Mouse (Mus musculus) heart, adult 8-10 months (tissue): ENCODE data around the gene Tnni3k. TPM values are rescaled to one million over a fixed set of nuclear protein-coding genes. Genes with fewer than 3 reads are reported as not detected.

Experiments
- DNase-seq: peaks from one replicate; pipeline ENCODE4 v3.0.0; 2022; ENCODE audit warnings: low spot score
- total RNA-seq, 4 experiments: library from RNA; stranded (reverse); gene quantifications; 2 replicates each; pipeline ENCODE4 v1.2.4; 2022

Tnni3k gene
- 10 to 100 TPM; 76.5 to 95.0 (median 90.9) TPM for total RNA-seq

DNA sequence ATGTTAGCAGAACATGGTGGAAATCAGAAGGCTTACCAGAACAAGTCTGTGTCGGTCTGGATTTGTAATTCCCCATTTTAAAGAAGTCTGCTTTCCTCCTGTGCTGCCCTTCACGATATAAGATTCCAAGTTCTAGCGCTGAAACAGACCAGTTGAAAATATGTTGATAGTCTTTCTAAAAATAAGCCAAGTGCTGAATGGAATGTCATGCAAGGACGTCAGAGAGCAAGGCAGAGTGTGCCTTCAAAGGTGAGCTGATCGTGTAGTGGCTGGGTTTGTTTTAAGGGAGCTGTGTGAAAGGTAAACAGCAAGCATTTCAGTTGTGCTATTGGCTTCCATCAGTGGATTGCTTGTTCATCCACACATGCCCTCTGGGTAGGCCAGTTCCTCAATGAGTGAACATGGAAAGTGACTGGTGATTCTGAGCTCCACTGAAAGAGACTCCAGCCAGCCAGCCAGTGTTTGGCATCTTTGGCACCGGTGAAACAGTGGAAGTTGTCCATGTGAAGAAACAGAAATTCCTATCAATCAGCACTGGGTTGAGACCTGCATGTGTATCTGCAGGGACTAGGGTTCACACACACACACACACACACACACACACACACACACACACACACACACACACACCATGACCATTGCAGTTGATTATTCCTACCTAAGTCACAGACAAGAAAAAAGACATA is at the start of gene Tnni3k:
Gene Tnni3k, minus strand, starts transcription at position 177 of the 686 bp plus-strand sequence.
- peak; percentile 23 for DNase-seq

DNA sequence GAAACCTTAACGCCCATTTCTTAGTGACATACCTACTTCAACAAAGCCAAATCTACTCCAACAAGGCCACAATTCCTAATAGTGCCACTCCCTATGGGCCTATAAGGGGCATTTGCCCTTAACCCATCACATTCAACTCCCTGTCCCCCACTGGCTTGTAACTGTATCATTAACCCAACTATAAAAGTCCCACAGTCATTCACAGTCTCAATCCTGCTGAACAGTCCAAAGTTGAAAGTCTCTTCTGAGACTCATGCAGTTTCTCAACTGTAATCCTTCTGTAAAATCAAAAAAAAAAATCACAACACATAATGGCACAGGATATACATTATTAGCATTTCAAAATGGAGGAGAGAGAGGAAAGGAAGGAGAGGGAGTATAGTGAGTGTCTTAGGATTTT is 44.1 kb upstream of the Tnni3k start:
- DNase-seq: no peak

DNA sequence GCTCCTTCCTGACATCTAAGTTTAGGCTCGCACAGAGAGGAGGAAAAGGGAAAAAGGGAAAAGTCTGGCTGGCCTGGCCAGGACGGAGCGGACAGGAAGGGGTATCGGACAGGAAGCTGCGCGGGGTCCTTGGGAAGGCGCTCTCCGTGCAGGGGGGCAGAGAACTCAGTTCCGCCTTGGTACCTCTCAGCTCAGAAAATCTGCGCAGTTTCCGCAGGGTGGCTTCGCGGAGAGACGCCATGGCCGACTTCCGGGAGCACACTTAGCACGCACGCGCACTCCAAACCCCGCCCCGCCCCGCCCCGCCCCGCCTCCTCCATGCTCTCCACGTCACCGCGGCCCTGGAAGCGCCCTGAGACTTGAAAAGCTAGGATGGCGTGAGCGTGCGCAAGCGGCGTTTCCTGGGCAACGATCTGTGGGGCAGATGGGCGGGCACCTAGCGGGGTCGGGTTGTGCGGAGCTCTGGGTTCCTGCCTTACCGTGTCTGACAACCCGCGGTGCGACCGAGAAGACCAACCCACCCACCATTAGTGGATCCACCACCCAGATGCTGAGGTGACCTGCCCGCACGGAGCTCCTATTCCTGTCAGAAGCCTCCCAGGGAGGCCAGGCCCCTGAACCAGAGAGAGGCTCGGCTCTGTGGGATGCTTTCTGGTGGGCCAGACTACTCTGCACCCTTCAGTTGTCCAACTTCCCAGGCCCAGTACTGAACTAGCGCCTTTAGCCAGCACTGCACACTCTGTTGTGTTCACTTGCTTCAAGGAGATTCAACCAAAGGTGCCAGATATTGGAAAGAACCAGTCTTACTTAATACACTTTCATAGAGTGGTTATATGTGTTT is 38.1 kb upstream of the Tnni3k start, which contains the start of the genes Fpgt and Lrriq3:
Gene Fpgt, minus strand, starts transcription at position 288 of the 841 bp plus-strand sequence.
Gene Lrriq3, plus strand, starts transcription at position 319 of the 841 bp plus-strand sequence.
- DNase-seq: peak; percentile 87

DNA sequence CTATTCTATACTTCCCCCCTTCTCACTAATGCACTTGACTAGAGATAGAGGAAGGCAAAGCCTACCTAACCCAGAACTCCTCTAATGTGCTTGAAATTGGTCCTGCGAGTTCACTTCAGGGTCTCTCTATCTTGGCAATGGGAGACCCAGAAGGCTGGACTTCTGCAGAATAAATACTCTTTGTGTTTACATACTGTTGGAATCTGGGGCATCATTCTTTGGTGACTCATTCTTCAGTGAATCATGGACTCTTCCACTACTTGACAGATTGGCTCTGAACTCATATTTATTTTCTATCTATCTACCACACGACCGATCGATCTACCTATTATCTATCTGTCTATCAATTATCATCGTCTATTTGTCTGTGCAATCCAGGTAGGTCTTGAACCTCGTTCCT is 36.9 kb upstream of the Tnni3k start:
- DNase-seq: no peak

DNA sequence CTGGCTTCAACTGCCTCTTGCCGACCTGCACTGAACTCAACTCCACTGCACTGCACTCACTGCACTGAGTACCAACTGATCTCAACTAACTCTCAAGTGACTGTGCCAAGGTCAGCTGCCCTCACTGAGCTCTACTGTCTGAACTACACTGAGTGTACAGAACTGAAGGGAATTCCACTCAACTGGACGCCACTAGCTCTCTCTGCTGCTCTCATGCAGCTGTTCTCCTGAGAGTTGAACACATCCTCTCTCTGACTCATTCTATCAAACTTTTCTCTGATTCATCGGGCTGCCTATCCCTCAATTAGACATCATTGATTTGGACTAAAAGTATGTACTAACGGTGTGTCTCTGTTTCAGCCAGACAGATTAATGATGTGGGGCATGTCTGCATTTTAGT is 22.7 kb upstream of the Tnni3k start:
- DNase-seq: no peak

DNA sequence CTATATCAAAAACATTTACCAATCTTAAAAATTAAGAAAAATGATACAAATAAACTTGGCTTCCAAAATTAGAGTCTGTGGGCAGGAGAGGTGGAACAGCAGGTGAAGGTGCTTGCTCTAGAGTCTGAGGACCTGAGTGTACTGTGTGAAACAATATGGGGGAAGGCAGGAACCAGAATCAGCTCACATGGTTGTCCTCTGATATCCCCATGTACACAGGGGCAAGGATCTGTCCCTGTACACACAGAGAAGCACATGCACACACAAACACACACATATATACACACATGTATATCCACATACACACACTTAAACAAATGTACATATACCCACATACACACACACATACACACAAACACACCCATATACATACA is 4.2 kb upstream of the Tnni3k start:
- no peak for DNase-seq

DNA sequence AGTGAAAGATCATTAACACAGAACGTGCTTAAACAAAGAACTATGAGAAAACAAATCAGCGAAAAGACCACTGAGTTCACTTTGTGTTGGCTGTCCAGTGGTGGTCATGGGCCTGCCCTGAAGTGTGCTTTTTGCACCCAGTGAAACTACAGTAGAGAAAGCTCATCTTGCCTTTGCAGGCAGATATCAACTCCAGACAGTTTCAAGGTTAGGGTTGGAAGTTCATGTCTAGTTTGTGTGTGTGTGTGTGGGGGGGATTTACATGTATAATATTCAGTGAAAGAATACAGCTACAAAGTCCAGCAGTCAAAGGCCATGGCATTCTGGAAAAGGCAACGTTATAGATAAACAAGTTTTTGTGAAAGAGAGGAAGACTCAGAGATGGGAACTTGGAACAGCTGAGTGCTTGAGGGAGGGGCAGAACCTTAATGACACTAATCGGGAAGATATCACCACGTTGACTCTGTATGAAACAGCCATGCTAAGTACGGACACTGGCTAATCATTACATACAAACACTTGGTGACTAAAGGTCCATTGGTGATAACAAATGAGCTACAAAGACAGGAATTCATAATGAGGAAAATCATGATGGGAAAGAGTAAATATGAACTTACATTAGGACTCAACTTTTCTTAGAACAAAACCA is 3.7 kb upstream of the Tnni3k start:
- DNase-seq: no peak

DNA sequence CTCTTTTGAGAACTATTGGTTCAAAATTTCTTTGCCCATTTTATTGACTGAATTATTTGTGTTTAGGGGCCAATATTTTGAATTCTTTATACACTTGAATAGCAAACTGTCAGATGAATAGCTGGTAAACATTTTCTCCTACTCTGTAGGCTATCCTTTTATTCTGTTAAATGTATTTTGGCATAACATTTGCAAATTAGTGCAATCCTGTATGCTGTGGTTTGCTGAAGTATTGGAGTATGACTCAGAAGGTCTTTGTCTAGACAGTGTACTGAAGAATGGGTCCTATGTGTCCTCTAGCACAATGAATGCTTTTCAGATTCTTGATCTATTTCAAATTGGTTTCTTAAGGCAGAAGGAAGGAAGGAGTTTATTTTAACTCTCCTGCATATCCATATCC is 2.4 kb upstream of the Tnni3k start:
- no peak for DNase-seq

DNA sequence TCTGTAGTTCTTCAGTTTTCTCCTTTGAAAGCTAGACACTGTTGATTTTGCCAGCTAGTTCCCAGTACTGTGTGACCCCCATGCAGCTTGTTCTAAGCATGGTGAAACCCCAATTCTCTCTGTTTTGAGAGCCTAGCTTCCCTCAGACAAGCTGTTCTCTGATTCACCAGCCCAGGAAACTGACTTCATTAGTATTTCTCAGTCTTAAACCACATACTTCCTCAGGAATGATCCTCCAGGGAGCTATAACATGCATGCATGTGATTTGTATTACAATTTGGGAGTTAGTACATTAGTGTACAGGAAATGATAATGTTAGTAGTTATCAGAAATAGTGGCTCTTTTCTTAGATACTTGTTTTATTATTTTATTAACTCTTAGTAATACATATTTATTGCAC is 1.4 kb upstream of the Tnni3k start:
- no peak for DNase-seq

DNA sequence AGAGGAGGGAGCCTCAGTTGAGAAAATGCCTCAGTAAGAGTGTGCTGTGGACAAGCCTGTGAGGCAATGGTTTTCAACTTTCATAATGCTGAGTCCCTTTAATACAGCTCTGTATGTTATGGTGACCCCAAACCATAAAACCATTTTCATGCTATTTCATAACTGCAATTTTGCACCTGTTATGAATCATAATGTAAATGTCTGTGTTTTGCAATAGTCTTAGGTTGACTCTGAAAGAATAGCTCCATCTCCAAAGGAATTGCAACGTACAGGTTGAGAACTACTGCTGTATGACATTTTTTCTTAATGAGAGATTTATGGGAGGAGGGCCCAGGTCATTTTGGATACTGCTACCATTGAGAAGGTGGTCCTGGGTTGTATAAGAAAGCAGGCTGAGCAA is 2.0 kb downstream of the Tnni3k start:
- DNase-seq: no peak

DNA sequence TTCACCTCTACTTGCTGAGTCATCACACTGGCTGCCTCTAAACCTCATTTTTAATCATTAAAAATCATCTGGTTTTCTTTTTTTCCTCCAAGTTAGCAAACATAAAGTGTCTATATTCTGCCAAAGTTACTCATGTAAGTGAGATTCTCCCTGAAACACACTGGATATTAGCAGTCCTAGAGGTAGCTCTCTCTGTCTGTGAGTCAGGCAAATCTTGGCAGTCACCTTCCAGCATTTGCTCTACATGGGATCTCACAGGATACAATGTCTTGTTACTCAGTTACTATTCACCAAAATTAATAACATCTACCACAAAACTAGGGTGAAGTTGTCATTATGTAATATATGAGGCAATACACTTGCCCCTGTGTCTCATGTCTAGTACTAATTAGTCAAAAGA is 3.2 kb downstream of the Tnni3k start:
- DNase-seq: no peak

DNA sequence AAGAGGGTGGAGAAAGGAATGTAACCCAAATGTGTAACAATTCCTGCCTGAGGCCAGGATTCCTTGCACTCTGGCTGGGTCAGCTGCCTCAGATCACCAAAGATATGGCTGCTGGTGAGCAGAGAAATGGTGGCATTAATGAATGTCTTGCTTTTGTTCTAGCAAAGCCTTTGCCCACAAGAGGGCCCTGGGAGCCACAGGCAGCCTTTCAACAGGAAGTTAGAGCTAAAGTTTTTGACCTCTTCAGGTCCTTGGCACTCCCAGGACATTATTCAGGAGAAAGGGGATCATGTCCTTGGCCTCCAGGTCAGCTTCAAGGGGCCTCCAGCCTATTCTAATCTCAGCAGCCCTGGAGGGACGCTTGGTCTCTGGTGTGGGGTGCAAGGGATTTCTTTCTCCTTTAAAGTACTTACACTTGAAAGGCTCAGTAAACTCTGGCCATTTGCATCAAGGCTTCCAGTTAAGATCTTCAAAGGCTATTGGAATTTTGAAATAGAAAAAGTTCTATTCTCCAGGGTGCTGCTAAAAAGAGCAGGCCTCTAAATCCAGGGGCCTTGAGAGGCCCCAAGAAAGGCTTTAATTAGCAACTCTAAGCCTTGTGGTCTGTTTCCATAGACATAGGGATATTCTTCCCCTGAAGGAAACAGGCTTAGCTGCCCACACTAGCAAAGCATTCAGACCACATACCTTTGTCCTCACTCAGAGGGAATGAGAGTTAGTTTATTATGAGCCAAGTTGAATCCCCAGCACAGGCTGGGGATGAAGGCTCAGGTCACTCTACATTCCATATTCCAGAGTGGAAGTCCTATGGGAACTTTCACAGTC is 16.0 kb downstream of the Tnni3k start:
- DNase-seq: no peak

DNA sequence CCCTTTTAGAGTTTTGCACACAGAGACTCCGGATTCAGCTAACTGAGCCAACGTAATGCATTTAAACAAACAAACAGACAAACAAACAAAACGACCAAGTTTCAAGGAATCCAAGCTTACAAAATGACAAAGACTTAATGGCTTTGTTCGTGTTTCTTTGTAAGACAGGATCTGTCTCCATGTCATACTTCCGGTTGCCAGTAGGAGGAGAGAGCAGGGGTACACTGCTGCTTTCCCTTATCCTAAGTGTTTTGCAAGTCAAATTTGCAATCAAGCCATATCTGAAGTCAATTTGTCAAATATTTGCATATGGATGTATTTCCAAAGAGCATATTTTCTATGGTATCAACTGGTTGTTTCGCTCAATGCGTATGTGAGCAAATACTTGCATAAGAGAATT is 20.9 kb downstream of the Tnni3k start:
- DNase-seq: no peak

DNA sequence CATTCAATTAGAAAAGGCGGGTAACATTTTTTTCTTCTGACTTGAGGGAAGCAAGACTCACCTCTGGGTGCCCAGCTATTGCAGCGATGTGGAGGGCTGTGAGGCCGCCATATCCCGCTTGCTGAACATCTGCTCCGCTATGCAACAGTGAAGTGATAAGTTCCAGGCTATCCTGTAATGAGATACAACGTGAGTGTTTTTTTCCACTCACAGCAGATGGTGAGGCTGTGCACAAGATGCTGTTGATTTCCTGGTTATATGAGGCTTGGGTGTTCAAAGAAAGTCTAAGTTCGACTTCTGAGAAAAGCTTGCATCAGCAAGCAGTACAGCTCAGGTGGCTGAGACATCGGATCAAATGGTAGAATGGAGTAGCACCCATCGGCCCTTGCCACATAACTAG is 25.0 kb downstream of the Tnni3k start:
- no peak for DNase-seq

DNA sequence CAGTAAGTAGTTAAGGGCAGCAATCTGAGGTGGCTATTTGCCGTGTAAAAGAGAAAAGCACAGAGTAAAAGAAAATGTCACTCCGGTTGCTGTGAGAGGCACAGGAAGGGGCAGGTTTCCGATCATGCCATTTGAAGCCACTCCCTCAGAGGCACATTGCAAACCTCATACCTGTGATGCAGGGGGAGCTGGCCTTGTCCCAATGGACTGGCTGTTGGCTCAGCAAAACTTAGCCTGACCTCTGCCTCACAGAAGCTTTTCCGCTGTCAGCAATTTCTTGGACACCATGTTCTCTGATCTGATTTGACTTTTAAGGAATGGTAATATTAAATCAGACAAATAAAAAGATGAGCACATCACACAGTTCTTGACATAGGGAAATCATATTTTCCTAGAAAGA is 52.4 kb downstream of the Tnni3k start:
- no peak for DNase-seq

DNA sequence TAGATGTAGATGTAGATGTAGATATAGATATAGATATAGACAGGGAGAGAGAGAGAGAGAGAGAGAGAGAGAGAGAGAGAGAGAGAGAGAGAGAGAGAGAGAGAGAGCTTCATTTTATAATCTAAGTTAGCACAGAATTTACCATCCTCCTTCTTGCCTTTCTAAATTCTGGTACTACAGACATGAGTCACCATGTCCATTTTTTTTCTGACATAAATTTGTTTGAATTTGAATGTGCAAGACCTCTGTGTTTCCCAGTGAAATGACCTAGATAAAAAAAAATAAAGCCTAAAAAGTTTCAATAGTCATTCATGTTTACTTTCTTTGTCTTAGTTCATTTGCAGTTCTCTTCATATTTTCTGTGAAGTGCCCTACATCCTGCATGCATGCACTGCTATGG is 54.2 kb downstream of the Tnni3k start:
- DNase-seq: no peak

DNA sequence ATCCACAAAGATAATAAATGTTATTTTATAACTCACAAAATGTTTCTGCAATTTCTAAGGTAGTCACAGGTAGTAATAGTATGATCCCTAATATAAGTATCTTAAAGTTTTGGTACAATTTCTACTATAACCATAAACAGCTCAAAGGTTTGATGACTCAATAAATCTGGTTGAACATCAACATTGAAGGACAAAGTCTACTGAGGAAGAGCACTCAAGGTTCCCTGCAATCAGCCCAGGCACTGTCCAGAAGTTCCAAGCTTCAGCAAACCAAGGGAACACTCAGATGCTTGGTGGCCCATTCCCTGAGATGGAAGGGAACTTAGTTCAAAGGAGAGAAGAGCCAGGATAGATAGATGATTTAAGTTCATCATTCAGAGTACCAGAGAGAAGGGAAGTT is 62.5 kb downstream of the Tnni3k start:
- no peak for DNase-seq

DNA sequence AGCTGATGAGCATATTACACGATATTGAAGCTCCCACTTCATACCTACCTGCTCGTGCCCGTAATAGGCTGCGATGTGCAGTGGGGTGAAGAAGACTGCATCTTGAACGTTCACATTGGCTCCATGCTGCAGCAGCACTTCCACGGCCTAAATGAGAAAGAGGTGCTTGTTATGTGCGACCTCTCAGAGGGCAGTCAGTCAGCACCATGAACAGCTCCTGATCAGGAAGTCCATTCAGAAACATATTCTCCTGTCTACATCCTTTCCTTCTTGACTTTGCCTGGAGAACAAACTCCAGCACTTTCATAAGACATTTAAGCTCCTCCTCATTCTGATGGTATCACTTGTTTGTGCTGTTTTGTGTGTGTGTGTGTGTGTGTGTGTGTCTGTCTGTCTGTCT is 76.1 kb downstream of the Tnni3k start:
- DNase-seq: no peak

DNA sequence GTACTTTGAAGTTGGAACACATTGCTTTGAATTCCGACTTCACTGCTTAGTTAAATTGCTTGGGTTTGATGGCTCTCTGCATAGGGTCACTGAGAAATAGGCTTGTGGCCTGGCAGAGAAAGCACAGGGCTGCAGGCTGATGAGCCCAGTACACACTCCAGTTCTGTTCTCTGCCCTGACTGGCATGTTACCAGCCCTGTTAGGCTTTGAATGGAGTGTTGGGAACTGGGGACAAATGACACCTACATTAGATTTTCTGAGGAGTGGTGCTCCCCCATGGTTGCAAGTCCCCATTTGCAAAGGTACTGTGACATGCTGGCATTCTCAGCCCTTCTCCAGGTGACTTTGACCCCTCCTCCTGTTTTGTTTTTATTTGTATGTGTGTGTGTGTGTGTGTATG is 83.6 kb downstream of the Tnni3k start:
- DNase-seq: no peak

DNA sequence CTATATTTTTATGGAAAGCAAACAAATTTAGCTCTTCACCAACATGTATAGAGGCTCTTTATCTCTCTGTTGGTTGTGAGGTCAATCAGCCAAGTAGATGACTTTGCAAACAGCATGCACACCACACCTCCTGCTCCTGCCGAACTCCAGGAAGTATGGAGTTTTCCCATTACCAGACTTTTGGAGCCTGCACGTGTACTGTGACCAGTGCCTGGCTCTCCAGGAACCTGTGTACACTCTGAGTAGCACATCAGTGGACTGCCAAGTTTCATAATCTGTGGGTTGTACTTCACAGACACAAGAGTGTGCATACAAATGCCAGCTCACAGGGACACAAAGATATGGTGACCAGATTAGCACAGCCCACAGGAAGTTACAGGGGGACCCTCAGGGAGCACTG is 84.2 kb downstream of the Tnni3k start:
- no peak for DNase-seq

DNA sequence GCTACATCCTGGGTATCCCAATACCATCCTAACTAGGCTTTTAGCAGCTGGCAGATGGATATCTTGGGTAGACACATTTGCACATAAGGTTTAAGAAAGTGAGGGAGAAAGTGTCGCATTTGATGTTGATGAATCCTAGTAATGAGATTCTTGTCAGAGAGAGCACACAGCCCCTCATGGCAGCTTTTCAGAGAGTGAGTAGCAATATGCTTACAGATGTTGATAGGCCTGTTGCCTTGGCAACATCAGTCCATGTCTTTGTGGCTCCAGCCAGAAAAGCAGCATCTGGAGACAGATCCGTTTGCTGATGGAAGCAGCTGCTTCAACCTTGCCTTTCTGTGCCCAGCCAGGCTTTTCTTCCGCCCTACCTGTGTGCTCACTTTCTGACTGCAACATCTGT is 93.9 kb downstream of the Tnni3k start:
- no peak for DNase-seq

DNA sequence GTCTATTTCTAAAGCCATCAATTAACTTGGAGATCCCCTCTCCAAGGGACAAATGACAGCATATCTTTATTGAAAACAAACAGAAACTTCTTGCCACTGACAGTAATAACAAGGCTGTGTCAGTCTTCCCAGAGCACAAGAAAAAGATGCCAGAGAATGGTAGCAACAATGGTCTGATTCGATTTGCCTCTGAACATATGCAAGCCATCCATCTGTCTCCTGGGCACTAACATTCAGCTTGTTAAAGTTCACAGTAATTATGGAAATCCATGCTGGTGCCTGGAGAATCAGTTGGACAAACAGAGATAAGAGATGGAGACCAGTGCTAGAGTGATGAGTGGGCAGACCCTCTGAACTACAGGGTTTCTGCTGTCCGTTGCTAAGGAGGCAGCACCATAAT is 102.1 kb downstream of the Tnni3k start:
- no peak for DNase-seq
